Mouse (Mus musculus) v-Abl transformed pro-B cells (cell line): ENCODE data around the gene Olfr299.

Experiments used
- in situ Hi-C, 2 experiments: fragments of 400-800 bp; cut with MboI; formaldehyde crosslinking; loops; one replicate each; pipeline ENCODE4 v1.15.1; 2025; ENCODE audit not compliant: unreplicated experiment in 2 of 2

Olfr299 gene

DNA sequence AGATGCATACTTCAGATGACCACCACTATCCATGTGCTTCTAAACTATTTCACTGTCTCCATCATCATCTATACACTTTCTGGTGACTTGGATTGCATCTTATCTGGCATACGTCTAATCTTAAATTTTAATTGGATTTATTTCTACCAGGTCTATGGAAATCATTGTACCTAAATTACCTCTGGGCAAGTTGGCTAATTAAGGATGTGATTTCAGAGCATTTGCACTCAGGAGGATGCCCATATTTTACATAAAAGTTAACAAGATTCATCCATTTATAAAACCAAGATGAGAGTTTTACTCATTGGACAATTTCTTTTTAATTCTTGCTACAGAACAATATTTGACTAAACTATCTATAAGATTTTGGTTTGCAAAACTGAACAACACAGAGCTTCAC, at the start of gene Olfr299:
Gene Olfr299, plus strand, starts transcription at position 301 of the 400 bp plus-strand sequence.
- in situ Hi-C loops = no loop called here

DNA sequence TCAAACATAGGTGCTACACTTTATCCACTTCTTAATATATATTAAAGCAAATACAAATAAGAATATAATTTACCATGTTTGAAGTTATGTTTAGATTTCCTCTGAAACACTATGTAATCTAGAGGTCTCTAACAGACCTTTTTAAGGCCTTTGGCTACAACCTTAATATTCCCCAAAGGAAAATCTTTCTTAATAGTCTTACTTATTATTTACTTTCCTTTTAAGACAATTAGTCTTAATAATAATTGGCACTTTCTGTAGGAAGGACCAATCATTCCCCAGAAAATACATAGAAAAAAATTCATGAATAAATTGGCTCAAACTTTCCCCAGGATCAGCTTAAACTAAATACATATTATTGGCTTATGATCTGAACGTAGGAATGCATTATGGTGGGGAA, 32.7 kb downstream of the Olfr299 start, which contains the start of gene Olfr298:
Gene Olfr298, minus strand, starts transcription at position 101 of the 400 bp plus-strand sequence.
- in situ Hi-C loops = no loop called here
